Mouse (Mus musculus) cortical plate, adult 2 months (tissue): ENCODE measurements around the gene Smc3. TPM values are rescaled to one million over a fixed set of nuclear protein-coding genes. Genes with fewer than 3 reads are reported as not detected.

ENCODE experiments used
- H3K27ac ChIP-seq: fragments of 200-500 bp; 2 replicates; pipeline ENCODE4 v1.5.1; 2012; ENCODE audit warnings: low read length, control low read depth, inconsistent platforms; ENCODE audit not compliant: insufficient read depth
- H3K4me1 ChIP-seq: fragments of 200-500 bp; 2 replicates; pipeline ENCODE4 v1.6.1; 2011; ENCODE audit warnings: low read length; ENCODE audit not compliant: control insufficient read depth, insufficient read depth
- H3K4me3 ChIP-seq: fragments of 200-500 bp; 2 replicates; pipeline ENCODE4 v1.5.1; 2011; ENCODE audit warnings: mild to moderate bottlenecking, low read length, control low read depth; ENCODE audit not compliant: insufficient read depth
- CTCF ChIP-seq: fragments of 200-500 bp; IDR thresholded peaks from 2 replicates; pipeline ENCODE4 v1.5.1; 2011; ENCODE audit warnings: mild to moderate bottlenecking, control low read depth, low read length; ENCODE audit not compliant: insufficient read depth; ENCODE audit errors: extremely low read depth
- POLR2A ChIP-seq: fragments of 200-500 bp; IDR thresholded peaks from 2 replicates; pipeline ENCODE4 v1.6.1; 2011; ENCODE audit warnings: mild to moderate bottlenecking, low read length, control low read depth; ENCODE audit not compliant: insufficient read depth; ENCODE audit errors: extremely low read depth
- polyA plus RNA-seq: library from polyadenylated mRNA; depleted of rRNA; stranded (reverse); fragments of >200 nt; gene quantifications from 2 replicates; pipeline ENCODE4 v1.2.3, GENCODE M21; 2012; rRNA removed

Gene Smc3
- 21.6 and 23.1 TPM in 2 replicates for polyA plus RNA-seq

DNA sequence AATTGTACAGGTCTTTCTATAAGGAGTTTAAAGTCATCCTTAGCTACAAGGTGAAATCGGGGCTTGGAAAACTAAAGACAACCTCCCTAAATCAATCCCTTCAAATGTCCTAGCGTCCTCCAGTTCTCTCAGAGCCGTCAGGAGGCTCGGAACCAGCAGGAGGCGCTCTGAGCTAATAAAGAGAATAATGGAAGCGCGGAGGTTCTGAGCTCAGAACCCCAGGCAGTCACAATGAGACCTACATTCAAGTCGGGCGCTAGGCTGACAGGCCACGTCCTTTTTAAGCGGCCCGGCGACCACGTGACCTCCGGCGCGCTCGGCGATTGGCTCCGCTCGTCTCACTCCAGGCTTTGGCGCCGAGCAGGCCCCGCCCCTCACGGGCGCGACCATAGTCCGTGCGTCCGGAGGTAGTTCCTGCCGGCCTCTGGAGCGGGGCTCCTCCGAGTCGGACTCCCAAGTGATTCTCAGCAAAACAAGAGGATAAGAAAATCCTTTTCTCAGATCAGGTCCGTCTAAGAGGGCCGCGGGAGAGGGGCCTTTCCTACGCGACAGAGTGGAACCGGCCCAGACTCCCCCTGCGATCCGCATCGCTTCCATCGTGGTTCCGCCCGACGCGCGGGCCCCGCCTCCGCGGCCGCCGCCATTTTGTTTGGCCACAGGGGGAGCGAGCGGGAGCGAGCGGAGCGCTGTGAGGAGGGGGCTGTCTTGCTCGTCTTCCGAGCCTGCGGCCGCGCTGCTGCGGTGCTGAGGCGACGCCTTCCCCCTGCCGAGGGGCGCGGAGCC lies at the start of gene Smc3:
Smc3 (plus strand) TSS at position 642 of the 783 bp plus-strand sequence.
- TF ChIP-seq POLR2A (peak; percentile 100), CTCF (peak; percentile 83)
- Histone ChIP-seq H3K4me3 (peak within 1 kb of the TSS; percentile 75), H3K27ac (peak within 1 kb of the TSS; percentile 97), H3K4me1 (peaks cover 3% of the 10 kb centered on the region; the same call in 1 of the 2 replicates)

DNA sequence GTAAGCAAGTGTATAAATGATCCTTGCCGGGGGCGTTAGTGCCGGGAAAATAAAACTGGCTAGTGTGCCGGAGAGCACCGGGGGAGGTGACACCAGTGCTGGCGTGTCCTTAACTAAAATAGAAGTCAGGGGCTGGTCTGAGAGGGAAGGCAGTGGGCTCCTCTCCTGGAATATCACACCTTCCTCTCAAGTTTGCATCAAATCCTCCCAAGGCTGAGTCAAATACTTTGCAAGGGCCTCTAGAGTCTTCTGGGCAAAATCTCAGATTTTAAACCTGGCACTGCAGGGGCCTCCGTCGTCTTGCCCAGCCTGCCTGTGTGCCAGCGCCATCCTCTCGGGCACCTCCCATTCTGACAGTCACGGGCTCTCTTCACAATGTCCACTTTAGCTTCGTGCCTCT lies 49.2 kb upstream of the Smc3 start:
- H3K4me1 ChIP-seq, result peaks cover 1% of the 10 kb centered on the region; the same call in 1 of the 2 replicates
- no peak overlapping the region for H3K27ac ChIP-seq
- TF ChIP-seq POLR2A, result no peak
- no peak for TF ChIP-seq CTCF
- H3K4me3 ChIP-seq, result no peak overlapping the region

DNA sequence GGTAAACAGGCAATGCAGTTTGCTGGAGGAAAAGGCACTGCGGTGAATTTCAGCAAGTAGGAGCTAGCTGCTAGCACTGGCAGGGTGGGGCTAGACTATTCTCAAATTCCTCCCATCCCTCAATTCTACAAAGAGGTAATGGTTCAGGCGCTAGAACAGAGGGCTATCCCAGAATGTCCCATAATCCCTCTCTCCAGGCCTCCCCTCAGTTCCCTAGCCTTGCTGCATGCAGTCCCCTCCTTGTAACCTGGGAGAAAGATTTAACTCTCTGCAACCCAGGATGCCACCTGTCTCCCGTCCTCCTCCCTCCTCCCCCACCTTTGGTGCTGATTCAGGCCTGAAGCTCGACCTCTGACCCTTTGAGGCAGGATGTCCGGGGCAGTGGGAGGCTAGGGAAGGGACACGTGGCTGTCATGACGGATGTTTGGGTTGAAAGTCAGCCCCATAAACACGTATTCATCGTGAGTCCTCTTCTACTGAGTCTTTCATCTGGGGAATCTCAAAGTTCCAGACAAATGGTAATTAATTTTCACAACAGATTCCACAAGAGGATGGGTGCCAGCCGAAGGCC lies 47.9 kb upstream of the Smc3 start:
- H3K27ac ChIP-seq, result no peak overlapping the region

DNA sequence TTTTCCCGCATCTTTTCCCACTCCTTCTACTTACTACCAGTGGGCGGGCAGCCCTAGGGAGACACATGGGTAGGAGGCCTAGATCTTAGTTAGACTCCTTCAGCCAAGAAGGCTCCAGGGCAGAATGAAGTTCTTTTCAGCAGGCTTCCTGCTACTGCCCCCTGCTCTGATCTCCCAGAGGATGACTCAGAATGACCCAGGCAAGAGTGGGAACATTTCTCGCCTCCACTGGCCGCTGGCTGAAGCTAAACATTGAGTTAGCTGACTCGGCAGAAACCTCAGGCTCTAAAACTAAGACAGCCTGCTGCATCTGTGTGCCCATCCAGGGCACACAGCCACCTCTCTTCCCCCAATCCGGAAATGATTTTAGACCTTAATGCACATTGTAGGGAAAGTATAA lies 47.4 kb upstream of the Smc3 start:
- Histone ChIP-seq H3K4me1 (peaks cover 1% of the 10 kb centered on the region; the same call in 1 of the 2 replicates), H3K4me3 (no peak overlapping the region), H3K27ac (no peak overlapping the region)
- TF ChIP-seq CTCF, result no peak
- TF ChIP-seq POLR2A, result no peak

More for the DNA sequence above, 47.9 kb upstream of the Smc3 start:
- TF ChIP-seq CTCF, result no peak
- TF ChIP-seq POLR2A, result no peak
- Histone ChIP-seq H3K4me3 (no peak overlapping the region), H3K4me1 (peaks cover 1% of the 10 kb centered on the region; the same call in 1 of the 2 replicates)

DNA sequence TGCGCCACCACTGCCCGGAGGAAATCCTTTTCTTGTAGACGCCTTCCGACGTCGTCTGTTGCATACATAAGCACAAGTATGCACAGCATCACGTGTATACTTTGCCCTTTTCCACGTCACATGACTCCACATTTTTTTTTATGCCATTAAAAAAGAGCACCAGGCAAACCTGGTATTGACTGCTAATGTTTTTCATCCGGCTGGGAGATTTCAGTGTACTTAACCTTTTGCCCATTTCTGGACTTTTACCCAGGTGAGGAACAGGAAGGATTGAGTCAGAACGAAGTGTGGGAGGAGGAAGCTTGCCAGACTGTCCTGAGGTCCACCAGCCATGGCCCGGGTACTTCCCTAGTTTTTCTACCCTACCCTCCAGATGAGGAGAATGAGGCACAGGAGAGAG lies 45.8 kb upstream of the Smc3 start:
- Histone ChIP-seq H3K4me1 (peaks cover 1% of the 10 kb centered on the region; the same call in 1 of the 2 replicates), H3K4me3 (no peak overlapping the region), H3K27ac (no peak overlapping the region)
- no peak for TF ChIP-seq CTCF
- no peak for TF ChIP-seq POLR2A

DNA sequence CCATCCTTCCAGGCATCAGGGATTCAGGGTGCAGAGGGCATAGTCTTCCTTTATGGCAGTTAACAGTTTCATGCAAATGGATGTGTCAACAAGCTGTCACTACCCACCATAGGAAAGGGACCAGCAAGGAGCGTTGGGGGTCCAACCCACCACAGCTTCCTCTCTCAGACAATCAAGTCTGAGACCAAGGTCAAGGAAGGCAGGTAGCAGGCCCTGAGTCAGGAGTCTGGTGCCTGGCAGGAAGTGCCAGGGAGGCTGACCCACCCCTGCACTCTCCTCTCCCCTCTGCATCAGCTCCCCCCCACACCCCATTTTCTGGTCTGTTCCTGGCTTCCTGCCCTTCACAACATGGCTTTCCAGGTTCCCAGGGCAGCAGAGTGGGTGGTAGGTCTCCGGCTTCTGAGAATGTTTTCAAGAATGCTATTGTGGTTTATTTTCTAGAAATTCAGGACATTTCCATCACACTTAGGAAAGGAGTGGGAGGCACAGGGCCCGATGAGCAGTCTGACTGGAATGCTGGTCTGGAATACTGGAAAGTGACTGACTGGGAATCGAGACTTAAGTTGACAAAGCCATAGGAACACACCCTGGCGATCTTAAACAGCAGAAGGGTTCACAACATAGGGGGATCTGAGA lies 45.1 kb upstream of the Smc3 start:
- Histone ChIP-seq H3K4me3 (no peak overlapping the region), H3K27ac (no peak overlapping the region), H3K4me1 (peaks cover 1% of the 10 kb centered on the region; the same call in 1 of the 2 replicates)
- TF ChIP-seq CTCF (no peak), POLR2A (no peak)

DNA sequence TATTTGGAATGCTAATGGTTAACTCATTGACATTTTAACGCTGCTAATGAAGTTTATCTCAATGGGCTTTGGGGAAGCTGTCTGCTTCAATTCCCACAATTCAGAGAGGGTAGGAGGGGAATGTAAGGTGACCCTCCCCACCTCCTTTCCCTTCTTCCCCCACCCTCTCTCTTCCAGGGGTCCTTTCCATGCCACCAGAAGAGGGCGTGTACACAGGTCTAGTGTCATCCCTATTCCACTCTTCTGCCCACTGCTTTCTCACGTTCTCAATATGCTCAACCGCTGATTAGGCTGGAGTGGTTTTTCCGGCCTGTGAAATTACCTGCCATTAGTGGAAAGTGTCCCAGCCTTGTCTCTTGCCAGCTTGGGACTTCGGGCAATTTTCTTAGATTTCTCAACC lies 43.4 kb upstream of the Smc3 start:
- TF ChIP-seq POLR2A (no peak), CTCF (no peak)
- H3K27ac ChIP-seq, result no peak overlapping the region
- peaks cover 1% of the 10 kb centered on the region; the same call in 1 of the 2 replicates for H3K4me1 ChIP-seq
- H3K4me3 ChIP-seq, result no peak overlapping the region

DNA sequence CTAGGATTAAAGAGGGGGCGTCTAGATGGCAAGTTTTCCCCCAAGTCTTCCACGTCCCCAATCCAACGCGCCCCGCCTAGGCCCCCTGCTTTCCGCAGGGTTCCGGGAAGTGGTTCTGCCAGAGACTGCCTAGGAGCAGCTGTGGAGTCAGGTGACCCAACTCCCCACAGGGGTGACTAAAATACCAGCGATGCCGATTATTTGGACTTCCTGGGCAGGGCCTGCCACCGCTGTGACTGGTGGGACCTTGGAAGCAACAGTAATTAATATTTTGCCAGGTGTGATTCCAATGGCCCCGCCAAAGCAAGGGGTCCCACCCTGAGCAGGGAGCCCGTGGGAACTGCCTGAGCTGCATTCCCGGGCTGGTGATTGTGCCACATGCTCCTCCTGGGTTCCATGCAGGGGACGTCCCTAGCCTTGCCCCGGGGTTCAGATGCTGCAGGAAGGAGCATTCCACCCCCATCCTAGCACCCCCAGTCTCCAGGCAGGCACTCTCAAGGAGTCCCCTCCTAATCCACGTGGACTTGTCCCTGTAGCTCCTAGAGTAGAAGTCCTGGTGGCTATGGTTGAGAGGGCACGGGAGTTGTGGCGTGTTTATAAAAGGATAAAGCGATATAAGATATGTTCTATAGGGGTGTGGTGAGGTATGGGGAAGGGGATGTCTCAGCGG lies 42.8 kb upstream of the Smc3 start:
- Histone ChIP-seq H3K4me1 (peaks cover under 1% of the 10 kb centered on the region; the same call in 1 of the 2 replicates), H3K4me3 (no peak overlapping the region), H3K27ac (no peak overlapping the region)
- TF ChIP-seq CTCF, result no peak

DNA sequence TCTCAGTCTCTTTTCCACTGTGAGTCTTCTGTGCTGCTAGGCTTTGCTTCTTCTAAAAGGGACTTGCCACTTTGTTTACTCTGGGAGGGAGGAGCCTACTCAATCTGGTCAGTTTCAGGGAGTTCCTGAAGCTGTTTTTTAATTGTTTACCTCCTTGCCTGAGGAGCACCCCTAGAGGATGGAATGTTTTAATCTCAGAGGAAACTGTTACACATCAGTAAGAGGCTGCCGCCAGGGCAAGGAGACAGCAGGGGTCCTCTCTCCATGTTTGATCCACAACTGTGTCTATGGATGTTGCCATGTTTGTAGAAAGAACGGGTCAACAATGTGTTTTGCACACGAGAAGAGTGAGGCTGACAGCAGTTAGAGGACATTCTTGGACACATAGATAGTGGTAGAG lies 39.8 kb upstream of the Smc3 start:
- H3K4me1 ChIP-seq, result no peaks in the 10 kb centered on the region
- TF ChIP-seq POLR2A (no peak), CTCF (no peak)
- no peak overlapping the region for H3K27ac ChIP-seq
- no peak overlapping the region for H3K4me3 ChIP-seq
